Mouse (Mus musculus): ENCODE measurements around the gene Gpm6a. TPM values are rescaled to one million over a fixed set of nuclear protein-coding genes. Genes with fewer than 3 reads are reported as not detected.

The Gpm6a gene
- polyA plus RNA-seq, 1 experiment, result 1.4 TPM

DNA sequence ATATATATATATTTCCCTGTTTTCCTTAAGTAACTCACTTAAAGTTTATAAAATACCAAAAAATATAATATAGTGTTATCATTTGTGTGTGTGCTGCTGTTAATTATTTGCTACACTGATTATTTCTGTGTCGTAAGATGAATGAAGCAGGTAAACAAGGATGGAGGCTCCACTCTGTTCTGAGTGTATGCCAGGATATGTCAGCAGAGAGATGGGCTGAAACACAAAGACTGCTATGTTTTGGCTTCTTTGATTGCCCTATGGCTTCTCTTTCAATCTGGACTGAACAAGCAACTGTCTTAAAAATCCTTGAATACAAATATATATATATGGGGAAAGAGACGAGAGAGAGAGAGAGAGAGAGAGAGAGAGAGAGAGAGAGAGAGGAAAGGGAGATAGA is 1.3 kb upstream of the Gpm6a start:
- no peak overlapping the region for H3K4me3 ChIP-seq (ENCODE audit: control insufficient read depth, insufficient read depth, low read length)
- H3K27me3 ChIP-seq (ENCODE audit: control insufficient read depth, insufficient read depth, low read length), result no peaks in the 10 kb centered on the region
- no peak overlapping the region for H3K27ac ChIP-seq (ENCODE audit: control insufficient read depth, insufficient read depth, low read length)
- DNase-seq, result no peak
- WGBS, result 94% methylated on average over 2 of the region's 2 CpGs
- no peaks in the 10 kb centered on the region for H3K4me1 ChIP-seq (replicated peaks; ENCODE audit: control insufficient read depth, insufficient read depth, low read length)
- TF ChIP-seq CTCF (IDR thresholded peaks at IDR 0.05; ENCODE audit: borderline replicate concordance, control insufficient read depth, extremely low read depth, insufficient read depth, low read length, poor library complexity) (no peak), POLR2A (IDR thresholded peaks at IDR 0.05; ENCODE audit: control insufficient read depth, extremely low read depth, insufficient read depth, low read length, poor library complexity) (no peak)
- H3K36me3 ChIP-seq (ENCODE audit: control insufficient read depth, insufficient read depth, low read length), result no peaks in the 10 kb centered on the region

- no peak overlapping the region for H3K27ac ChIP-seq (ENCODE audit: control insufficient read depth, insufficient read depth, low read length)
- TF ChIP-seq CTCF (IDR thresholded peaks at IDR 0.05; ENCODE audit: borderline replicate concordance, control insufficient read depth, extremely low read depth, insufficient read depth, low read length, poor library complexity) (no peak), POLR2A (IDR thresholded peaks at IDR 0.05; ENCODE audit: control insufficient read depth, extremely low read depth, insufficient read depth, low read length, poor library complexity) (no peak)
- no peak for DNase-seq
- H3K27me3 ChIP-seq (ENCODE audit: control insufficient read depth, insufficient read depth, low read length), result no peaks in the 10 kb centered on the region
- H3K4me3 ChIP-seq (ENCODE audit: control insufficient read depth, insufficient read depth, low read length), result no peak overlapping the region
- 66% methylated on average over 6 of the region's 6 CpGs for WGBS
- H3K36me3 ChIP-seq (ENCODE audit: control insufficient read depth, insufficient read depth, low read length), result no peaks in the 10 kb centered on the region
- H3K4me1 ChIP-seq (replicated peaks; ENCODE audit: control insufficient read depth, insufficient read depth, low read length), result no peaks in the 10 kb centered on the region
These were observed 613 bp upstream of the Gpm6a start for GRCm38 (mm10) chr8:54954030-54954429.

- no peaks in the 10 kb centered on the region for H3K27me3 ChIP-seq (ENCODE audit: control insufficient read depth, insufficient read depth, low read length)
- no peak for DNase-seq
- H3K36me3 ChIP-seq (ENCODE audit: control insufficient read depth, insufficient read depth, low read length), result no peaks in the 10 kb centered on the region
- H3K4me1 ChIP-seq (replicated peaks; ENCODE audit: control insufficient read depth, insufficient read depth, low read length), result no peaks in the 10 kb centered on the region
- TF ChIP-seq CTCF (IDR thresholded peaks at IDR 0.05; ENCODE audit: borderline replicate concordance, control insufficient read depth, extremely low read depth, insufficient read depth, low read length, poor library complexity), result no peak
- TF ChIP-seq POLR2A (IDR thresholded peaks at IDR 0.05; ENCODE audit: control insufficient read depth, extremely low read depth, insufficient read depth, low read length, poor library complexity), result no peak
- H3K27ac ChIP-seq (ENCODE audit: control insufficient read depth, insufficient read depth, low read length), result no peak overlapping the region
- 87% methylated on average over 3 of the region's 3 CpGs for WGBS
- no peak overlapping the region for H3K4me3 ChIP-seq (ENCODE audit: control insufficient read depth, insufficient read depth, low read length)
These were observed 785 bp downstream of the Gpm6a start for GRCm38 (mm10) chr8:54955456-54955800.

- no peaks in the 10 kb centered on the region for H3K4me1 ChIP-seq (replicated peaks; ENCODE audit: control insufficient read depth, insufficient read depth, low read length)
- WGBS, result 82% methylated on average over 6 of the region's 6 CpGs
- TF ChIP-seq POLR2A (IDR thresholded peaks at IDR 0.05; ENCODE audit: control insufficient read depth, extremely low read depth, insufficient read depth, low read length, poor library complexity) (no peak), CTCF (IDR thresholded peaks at IDR 0.05; ENCODE audit: borderline replicate concordance, control insufficient read depth, extremely low read depth, insufficient read depth, low read length, poor library complexity) (no peak)
- DNase-seq, result no peak
- H3K27ac ChIP-seq (ENCODE audit: control insufficient read depth, insufficient read depth, low read length), result no peak overlapping the region
- H3K27me3 ChIP-seq (ENCODE audit: control insufficient read depth, insufficient read depth, low read length), result no peaks in the 10 kb centered on the region
- no peak overlapping the region for H3K4me3 ChIP-seq (ENCODE audit: control insufficient read depth, insufficient read depth, low read length)
- no peaks in the 10 kb centered on the region for H3K36me3 ChIP-seq (ENCODE audit: control insufficient read depth, insufficient read depth, low read length)
These were observed 1.4 kb downstream of the Gpm6a start for GRCm38 (mm10) chr8:54955935-54956573.

DNA sequence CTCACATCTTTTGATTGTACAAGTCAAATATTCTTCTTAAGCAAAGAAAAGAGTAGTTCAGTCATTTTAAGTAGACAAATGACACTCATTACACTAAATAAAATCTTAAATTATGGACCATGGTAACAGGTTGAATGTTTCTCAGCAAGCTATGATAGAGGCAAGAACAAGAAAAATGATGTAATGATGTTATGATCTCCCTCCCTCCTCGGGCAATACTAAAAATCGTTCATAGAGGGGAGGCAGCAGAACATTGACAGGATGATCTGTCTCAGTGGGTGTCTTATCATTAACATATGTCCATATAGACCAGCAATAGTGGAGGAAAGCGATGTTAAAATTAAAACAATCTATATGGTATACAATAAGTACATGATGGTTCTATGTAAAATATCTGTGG is 2.1 kb downstream of the Gpm6a start:
- 84% methylated on average over 3 of the region's 3 CpGs for WGBS
- TF ChIP-seq CTCF (IDR thresholded peaks at IDR 0.05; ENCODE audit: borderline replicate concordance, control insufficient read depth, extremely low read depth, insufficient read depth, low read length, poor library complexity) (no peak), POLR2A (IDR thresholded peaks at IDR 0.05; ENCODE audit: control insufficient read depth, extremely low read depth, insufficient read depth, low read length, poor library complexity) (no peak)
- Histone ChIP-seq H3K36me3 (ENCODE audit: control insufficient read depth, insufficient read depth, low read length) (no peaks in the 10 kb centered on the region), H3K27me3 (ENCODE audit: control insufficient read depth, insufficient read depth, low read length) (no peaks in the 10 kb centered on the region), H3K4me3 (ENCODE audit: control insufficient read depth, insufficient read depth, low read length) (no peak overlapping the region), H3K4me1 (replicated peaks; ENCODE audit: control insufficient read depth, insufficient read depth, low read length) (no peaks in the 10 kb centered on the region), H3K27ac (ENCODE audit: control insufficient read depth, insufficient read depth, low read length) (no peak overlapping the region)
- no peak for DNase-seq

- no peak for DNase-seq
- H3K36me3 ChIP-seq (ENCODE audit: control insufficient read depth, insufficient read depth, low read length), result no peaks in the 10 kb centered on the region
- WGBS, result 83% methylated on average over 3 of the region's 3 CpGs
- no peak overlapping the region for H3K27ac ChIP-seq (ENCODE audit: control insufficient read depth, insufficient read depth, low read length)
- no peak overlapping the region for H3K4me3 ChIP-seq (ENCODE audit: control insufficient read depth, insufficient read depth, low read length)
- TF ChIP-seq POLR2A (IDR thresholded peaks at IDR 0.05; ENCODE audit: control insufficient read depth, extremely low read depth, insufficient read depth, low read length, poor library complexity), result no peak
- TF ChIP-seq CTCF (IDR thresholded peaks at IDR 0.05; ENCODE audit: borderline replicate concordance, control insufficient read depth, extremely low read depth, insufficient read depth, low read length, poor library complexity), result no peak
- no peaks in the 10 kb centered on the region for H3K27me3 ChIP-seq (ENCODE audit: control insufficient read depth, insufficient read depth, low read length)
- no peaks in the 10 kb centered on the region for H3K4me1 ChIP-seq (replicated peaks; ENCODE audit: control insufficient read depth, insufficient read depth, low read length)
These were observed 2.9 kb downstream of the Gpm6a start for GRCm38 (mm10) chr8:54957506-54957905.

DNA sequence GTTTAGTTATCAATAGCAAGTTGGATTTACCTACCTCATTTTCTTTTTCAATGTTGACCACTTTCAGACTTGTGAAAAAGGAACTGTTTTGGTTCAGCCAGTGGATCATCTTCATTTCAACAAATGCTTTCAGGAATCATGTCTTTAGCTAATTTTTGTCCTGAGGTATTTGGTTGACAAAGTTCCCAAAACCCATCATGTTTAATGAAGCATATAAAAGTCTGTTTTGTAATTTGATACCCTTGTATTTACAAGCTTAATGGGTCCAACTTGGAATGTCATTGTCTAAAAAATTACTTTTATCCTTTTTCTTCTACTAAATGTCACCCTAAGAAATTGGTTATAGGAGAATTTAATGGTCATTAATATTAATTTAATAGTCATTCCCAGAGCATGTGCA is 6.9 kb downstream of the Gpm6a start:
- Histone ChIP-seq H3K4me3 (ENCODE audit: control insufficient read depth, insufficient read depth, low read length) (no peak overlapping the region), H3K27me3 (ENCODE audit: control insufficient read depth, insufficient read depth, low read length) (no peaks in the 10 kb centered on the region), H3K36me3 (ENCODE audit: control insufficient read depth, insufficient read depth, low read length) (no peaks in the 10 kb centered on the region), H3K4me1 (replicated peaks; ENCODE audit: control insufficient read depth, insufficient read depth, low read length) (no peaks in the 10 kb centered on the region), H3K27ac (ENCODE audit: control insufficient read depth, insufficient read depth, low read length) (no peak overlapping the region)
- TF ChIP-seq CTCF (IDR thresholded peaks at IDR 0.05; ENCODE audit: borderline replicate concordance, control insufficient read depth, extremely low read depth, insufficient read depth, low read length, poor library complexity) (no peak), POLR2A (IDR thresholded peaks at IDR 0.05; ENCODE audit: control insufficient read depth, extremely low read depth, insufficient read depth, low read length, poor library complexity) (no peak)
- DNase-seq, result no peak

Data from thymus, adult 2 months (tissue).